Mouse (Mus musculus) ovary, postnatal 14 days (tissue): Measurements from ENCODE around the gene Efcc1.
"Not testable (repeated sequence)": the region's sequence is repeated elsewhere in the genome, so short reads cannot be mapped to it uniquely, and the experiment has no call there.

Experiments
- DNase-seq: peaks from one replicate; pipeline ENCODE4 v3.0.0; 2022; ENCODE audit warnings: low spot score

The Efcc1 gene

GRCm38 (mm10) chr6:87744632-87745031 is 14.0 kb downstream of the Efcc1 start:
- DNase-seq: no peak

- no peak for DNase-seq
Observed at GRCm38 (mm10) chr6:87745301-87745700, 14.6 kb downstream of the Efcc1 start.

DNA sequence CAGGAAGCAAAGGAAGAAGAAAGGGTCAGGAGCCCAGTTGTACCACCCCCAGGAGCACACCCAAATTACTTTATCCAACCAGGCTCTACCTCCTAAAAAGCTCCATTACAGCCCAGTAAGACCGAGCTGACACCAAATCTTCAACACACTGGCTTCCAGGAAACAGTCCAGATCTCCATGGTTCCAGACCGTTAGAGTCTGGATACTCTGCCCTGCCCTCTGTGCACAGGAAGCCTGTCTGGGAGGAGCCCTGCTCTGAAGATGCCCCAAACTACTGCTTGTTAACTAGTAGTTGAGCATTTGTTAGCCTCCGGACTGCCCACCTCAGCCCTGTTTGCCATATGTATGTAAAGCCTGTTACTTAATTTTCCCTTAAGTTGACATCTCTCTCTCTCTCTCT is 15.4 kb downstream of the Efcc1 start:
- no peak for DNase-seq

- peak; percentile 22 for DNase-seq
Observed at GRCm38 (mm10) chr6:87746849-87747248, 16.2 kb downstream of the Efcc1 start.

GRCm38 (mm10) chr6:87748078-87748477 is 17.4 kb downstream of the Efcc1 start:
- DNase-seq: no peak

- no peak for DNase-seq
Observed at GRCm38 (mm10) chr6:87748531-87748930, 17.9 kb downstream of the Efcc1 start.

DNA sequence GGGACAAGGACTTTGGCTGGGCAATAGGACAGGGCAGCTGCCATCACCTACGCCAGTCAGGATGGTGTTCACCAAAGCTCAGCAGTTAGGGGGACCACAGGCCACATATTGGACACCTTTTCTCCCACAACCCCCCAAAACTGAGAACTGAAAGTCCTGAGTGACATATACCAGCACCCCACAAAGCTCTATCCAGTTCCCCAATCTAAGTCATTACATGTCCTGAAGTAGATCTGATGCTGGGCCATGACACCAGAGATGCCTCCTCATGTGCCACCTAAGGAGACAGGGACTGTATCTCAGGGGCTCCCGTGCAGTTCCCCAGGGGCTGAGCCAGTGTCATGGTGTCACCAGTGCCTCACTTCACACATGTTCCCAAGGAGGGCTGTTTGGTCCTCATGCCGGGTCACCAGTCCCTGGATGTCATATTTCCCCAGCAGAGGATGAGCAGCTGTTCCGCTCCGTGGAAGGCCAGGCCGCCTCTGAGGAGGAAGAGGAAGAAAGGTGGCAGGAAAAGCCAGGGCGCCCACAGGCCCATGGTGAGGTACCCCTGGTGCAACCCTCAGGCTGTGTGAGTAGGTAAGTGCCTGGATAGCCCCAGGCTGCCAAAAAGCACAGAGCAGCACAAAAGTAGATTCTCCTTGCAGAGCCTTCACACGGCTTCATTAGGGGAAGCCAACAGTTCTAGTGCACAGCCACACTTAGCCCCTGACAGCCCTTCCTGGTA is 19.7 kb downstream of the Efcc1 start:
- DNase-seq: no peak

DNA sequence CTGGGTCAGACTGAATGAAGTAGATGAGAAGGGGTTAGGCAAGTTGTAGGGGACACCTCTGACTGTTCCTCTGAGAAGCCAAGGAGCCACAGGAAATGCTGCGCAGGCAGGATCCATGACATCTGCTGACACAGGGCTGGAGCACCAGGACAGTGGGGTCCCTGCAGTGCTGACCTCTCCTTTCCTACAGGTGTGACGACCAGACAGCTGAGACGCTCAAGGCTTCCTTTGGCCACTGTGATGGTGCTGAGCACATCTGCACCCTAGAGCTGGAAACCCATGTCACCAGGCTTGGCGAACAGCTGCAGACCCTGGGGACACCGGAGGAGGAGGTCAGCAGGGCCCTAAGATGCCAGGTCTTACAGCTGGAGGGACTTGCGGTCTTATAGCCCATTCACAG is 20.9 kb downstream of the Efcc1 start:
- DNase-seq: no peak

GRCm38 (mm10) chr6:87755196-87755595 is 24.5 kb downstream of the Efcc1 start:
- no peak for DNase-seq

GRCm38 (mm10) chr6:87756896-87757295 is 26.2 kb downstream of the Efcc1 start:
- DNase-seq: no peak

DNA sequence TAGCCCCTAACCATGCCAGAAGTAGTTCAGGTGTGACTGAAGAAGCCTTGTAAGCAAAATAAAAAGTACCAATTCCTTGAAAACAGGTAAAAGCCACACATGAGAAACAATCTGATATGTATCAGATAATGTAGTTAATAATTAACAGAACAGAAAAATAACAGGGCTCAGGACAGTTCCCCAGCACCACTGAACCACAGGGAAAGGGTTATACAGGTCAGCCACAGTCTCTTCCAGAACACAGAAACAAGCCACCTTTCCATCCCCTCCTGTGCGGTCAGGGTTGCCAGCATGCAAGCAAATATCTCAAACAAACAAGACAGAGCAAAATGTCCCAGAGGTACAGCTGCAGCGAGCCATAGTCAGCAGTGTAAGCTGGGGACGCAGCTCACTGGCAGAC is 28.7 kb downstream of the Efcc1 start:
- DNase-seq: no peak

DNA sequence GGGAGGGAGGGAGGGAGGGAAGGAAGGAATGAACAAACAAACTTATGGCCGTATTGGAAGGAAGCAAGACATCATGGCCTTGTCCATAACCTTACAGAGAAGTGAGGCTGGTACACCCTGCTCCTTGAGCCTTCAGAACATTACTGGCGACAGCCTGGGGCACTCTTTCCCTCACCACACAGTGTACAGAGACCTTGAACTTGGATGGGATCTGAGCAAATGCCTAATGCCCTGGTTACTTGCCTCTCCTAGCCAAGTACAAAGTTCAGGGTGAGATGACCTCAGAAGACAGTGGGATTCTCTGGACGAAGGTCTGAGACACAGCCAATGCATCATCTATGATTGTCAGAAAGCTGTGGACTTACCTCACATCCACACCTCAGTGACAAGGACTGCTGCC is 29.2 kb downstream of the Efcc1 start:
- no peak for DNase-seq

DNA sequence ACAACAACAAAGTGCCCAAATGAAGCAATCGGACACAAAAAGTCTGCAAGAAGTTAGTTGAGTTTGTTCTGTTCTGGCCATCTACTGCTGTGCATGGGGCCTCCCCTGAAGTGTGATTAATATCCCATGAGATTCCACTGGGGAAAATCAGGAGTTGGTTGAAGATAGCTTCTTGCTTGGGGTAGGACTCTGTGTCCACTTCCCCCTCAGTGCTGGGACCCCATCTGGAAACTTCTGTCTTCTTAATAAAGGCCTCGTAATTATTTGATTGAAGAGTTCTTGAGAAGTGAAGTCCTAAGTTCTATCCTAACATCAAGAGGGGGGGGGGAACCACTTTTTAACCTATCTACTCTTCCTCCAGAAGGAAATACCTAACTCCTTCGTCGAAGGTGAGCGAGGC is 31.5 kb downstream of the Efcc1 start:
- DNase-seq: no peak

GRCm38 (mm10) chr6:87763376-87764280 is 33.0 kb downstream of the Efcc1 start:
- DNase-seq: no peak

GRCm38 (mm10) chr6:87764296-87764695 is 33.6 kb downstream of the Efcc1 start:
- not testable (repeated sequence) for DNase-seq

- no peak for DNase-seq
Observed at GRCm38 (mm10) chr6:87770626-87771025, 40.0 kb downstream of the Efcc1 start.

DNA sequence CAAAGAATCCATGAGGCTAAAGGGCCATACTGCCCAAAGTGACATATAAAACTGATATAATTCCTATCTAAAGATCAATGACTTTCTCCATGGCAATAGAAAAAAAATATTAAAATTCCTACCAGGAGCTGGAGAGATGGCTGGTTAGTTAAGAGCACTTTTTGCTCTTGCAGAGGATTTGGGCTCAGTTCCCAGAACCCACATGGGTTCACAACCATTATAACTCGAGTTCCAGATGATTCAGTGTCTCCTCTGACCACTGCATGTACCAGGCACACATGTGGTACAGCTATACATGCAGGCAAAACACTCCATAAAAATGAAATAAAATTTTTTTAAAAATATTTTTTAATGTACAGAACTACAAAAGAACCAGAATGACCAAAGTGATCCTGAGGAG is 43.8 kb downstream of the Efcc1 start:
- no peak for DNase-seq

DNA sequence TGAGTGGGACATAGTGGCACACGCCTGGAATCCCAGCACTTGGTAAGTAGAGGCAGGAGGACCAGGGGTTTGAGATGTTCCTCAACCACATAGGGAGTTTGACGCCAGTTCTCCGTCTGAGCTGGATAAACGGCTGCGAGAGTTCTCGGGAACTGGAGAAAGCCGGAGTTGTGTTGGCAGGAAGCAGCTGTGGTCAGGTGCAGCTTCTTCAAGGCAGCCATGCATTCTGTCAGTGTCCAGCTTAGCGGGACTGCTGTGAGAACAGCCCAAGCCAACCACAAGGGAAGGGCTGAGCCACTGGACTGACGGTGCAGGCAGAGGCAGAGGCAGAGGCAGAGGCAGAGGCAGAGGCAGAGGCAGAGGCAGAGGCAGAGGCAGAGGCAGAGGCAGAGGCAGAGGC is 44.2 kb downstream of the Efcc1 start:
- no peak for DNase-seq

GRCm38 (mm10) chr6:87775588-87776245 is 45.0 kb downstream of the Efcc1 start:
- DNase-seq: no peak

GRCm38 (mm10) chr6:87776663-87777062 is 46.0 kb downstream of the Efcc1 start:
- DNase-seq: no peak

- no peak for DNase-seq
Observed at GRCm38 (mm10) chr6:87777842-87778241, 47.2 kb downstream of the Efcc1 start, which contains the start of gene Gp9. Gene Gp9, plus strand, starts transcription at chr6:87778072.

DNA sequence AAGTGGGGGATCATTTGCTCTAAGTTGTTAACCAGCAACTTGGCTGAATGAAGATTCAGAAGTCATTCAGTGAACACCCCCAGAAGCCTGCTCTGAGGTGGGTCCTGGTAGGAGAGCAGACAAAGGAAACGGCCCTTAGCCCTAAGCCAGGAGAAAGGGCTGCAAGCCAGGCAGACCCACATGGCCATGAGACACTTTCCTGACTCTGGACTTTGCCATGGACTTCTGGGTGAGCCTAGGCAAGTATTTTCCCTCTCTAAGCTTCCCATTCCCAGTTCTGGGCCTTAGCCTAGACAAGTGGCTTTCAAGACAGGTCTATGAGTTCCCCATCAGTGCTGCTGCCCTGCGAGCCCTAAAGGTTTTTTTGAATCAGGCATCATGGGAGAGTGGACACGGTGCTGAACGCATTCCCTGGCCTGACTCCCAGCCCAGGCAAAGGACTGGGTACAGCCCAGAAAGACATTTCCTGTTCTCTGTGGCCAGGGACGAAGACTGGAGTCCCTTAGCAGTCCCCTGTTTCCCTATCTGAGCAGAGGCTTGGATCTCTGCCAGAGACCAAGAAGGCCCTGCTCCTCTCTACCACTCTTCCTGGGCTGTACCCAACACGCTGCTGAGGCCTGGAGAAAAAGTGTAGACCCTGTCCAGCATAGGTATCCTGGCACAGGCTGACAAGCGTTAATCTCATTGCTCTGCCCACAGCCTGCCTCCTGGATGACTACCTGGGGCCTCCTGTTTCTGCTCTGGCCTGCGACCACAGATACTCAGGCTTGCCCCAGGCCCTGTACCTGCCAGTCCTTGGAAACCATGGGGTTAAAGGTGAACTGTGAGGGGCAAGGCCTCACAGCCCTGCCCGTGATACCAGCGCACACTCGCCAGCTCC is 47.9 kb downstream of the Efcc1 start:
- no peak for DNase-seq
